Mouse (Mus musculus): ENCODE data around the gene Adamts17. TPM values are rescaled to one million over a fixed set of nuclear protein-coding genes. Genes with fewer than 3 reads are reported as not detected.

Gene Adamts17
- polyA plus RNA-seq, 1 experiment from 2014 or later, result 2.6 TPM

DNA sequence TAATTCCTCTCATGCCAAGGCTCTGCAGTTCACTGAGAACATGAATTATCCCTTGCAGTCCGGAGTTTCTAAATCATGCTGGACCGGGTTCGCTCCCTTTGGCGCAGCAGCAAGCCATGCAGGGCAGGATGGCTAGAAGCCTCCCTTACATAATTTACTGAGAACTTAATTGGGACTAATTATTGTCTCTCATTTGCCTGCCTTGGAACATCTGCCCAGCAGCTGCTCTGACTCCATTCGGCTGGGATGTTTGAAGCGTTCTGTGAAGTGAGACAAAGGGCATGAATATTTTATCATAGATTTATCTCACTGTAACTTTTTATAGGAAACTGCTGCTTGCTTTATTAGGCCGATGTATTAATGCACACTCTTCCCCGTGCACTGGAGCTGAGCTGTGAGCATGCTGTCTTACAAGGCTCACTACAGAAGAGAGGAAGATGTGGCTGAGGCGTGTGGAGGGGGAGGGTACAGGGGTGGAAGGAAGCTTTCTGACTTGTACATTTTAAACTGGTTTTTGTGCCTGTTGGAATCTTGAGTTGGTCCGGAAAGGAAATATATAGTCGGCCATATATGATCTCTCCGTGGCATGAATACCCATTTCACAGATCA lies 271.1 kb downstream of the Adamts17 start:
- H3K27me3 ChIP-seq (ENCODE audit: control insufficient read depth, insufficient read depth, low read length), result no peaks in the 10 kb centered on the region
- DNase-seq (peak; percentile 52), ATAC-seq (ENCODE audit: low FRiP score, low TSS enrichment) (no peak; the same call in 1 of the 2 replicates)
- no peaks in the 10 kb centered on the region for H3K9me3 ChIP-seq (ENCODE audit: control insufficient read depth, low read length)
- H3K9ac ChIP-seq (replicated peaks; ENCODE audit: low read length), result no peak overlapping the region
- H3K4me2 ChIP-seq (ENCODE audit: low read length), result no peak overlapping the region
- H3K27ac ChIP-seq (replicated peaks; ENCODE audit: low read depth, low read length), result no peak overlapping the region
- no peak overlapping the region for H3K4me3 ChIP-seq (replicated peaks; ENCODE audit: low read depth, low read length)
- H3K36me3 ChIP-seq (ENCODE audit: control insufficient read depth, insufficient read depth, low read length), result no peaks in the 10 kb centered on the region
- 73% methylated on average over 12 of the region's 12 CpGs for WGBS
- H3K4me1 ChIP-seq (ENCODE audit: control insufficient read depth, insufficient read depth, low read length), result no peaks in the 10 kb centered on the region

DNA sequence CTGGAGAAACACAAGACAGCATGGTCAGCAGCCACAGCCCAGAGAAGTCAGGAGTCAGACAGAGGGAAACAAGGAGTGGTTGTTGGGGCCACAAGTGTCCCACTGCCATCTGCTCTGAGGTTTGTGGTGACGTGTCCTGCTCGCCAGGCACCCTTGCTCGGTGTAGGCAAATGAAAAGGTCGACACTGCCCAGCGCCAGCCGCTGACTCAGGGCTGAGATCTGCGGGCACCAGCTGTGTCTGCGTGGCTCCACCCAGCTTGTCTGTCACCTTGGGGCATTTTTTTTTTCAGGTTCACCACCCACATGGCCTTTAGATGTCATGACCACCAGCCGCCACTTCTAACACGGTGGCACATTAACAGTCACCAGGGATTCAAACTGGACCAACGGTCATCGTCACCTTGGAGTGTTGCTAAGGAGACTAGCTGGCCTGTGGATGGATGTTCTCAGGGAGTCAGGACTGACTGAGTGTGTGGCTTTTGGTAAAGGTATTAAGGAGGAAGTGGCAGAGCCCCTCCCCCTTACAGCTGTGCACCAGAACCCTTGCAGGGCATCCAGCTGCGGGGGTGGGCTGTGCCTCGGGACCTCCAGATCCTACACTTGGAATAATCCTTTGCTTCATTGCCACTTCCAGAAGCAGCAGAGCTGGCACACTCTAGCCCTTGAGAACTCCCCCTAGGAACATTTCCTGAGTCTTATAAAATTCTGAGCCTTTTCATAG lies 273.1 kb downstream of the Adamts17 start:
- H3K9me3 ChIP-seq (ENCODE audit: control insufficient read depth, low read length), result no peaks in the 10 kb centered on the region
- WGBS, result 81% methylated on average over 14 of the region's 14 CpGs
- H3K4me2 ChIP-seq (ENCODE audit: low read length), result no peak overlapping the region
- no peak overlapping the region for H3K27ac ChIP-seq (replicated peaks; ENCODE audit: low read depth, low read length)
- H3K9ac ChIP-seq (replicated peaks; ENCODE audit: low read length), result no peak overlapping the region
- DNase-seq (no peak), ATAC-seq (ENCODE audit: low FRiP score, low TSS enrichment) (no peak)
- H3K27me3 ChIP-seq (ENCODE audit: control insufficient read depth, insufficient read depth, low read length), result no peaks in the 10 kb centered on the region
- no peak overlapping the region for H3K4me3 ChIP-seq (replicated peaks; ENCODE audit: low read depth, low read length)
- H3K4me1 ChIP-seq (ENCODE audit: control insufficient read depth, insufficient read depth, low read length), result no peaks in the 10 kb centered on the region
- no peaks in the 10 kb centered on the region for H3K36me3 ChIP-seq (ENCODE audit: control insufficient read depth, insufficient read depth, low read length)

DNA sequence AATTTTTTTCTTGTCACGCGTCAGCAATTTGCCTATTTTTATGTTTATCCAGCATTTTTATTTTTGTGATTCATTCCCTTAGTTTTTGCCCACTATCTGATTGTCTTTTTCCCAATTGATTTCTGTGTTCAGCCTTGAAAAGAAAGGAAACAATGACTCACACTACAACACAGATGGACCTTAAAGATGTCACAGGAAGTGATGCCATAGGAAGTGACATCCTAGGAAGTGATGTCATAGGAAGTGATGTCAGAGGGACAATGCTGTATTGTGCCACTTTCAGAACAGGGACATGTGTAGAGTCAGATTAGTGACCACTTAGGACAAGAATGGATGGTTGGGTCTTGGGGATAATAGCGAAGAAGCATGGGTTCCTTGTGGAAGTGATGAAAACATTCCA lies 274.5 kb downstream of the Adamts17 start:
- Histone ChIP-seq H3K27ac (replicated peaks; ENCODE audit: low read depth, low read length) (no peak overlapping the region), H3K36me3 (ENCODE audit: control insufficient read depth, insufficient read depth, low read length) (no peaks in the 10 kb centered on the region), H3K9ac (replicated peaks; ENCODE audit: low read length) (no peak overlapping the region), H3K4me3 (replicated peaks; ENCODE audit: low read depth, low read length) (no peak overlapping the region), H3K27me3 (ENCODE audit: control insufficient read depth, insufficient read depth, low read length) (no peaks in the 10 kb centered on the region), H3K4me2 (ENCODE audit: low read length) (no peak overlapping the region), H3K4me1 (ENCODE audit: control insufficient read depth, insufficient read depth, low read length) (no peaks in the 10 kb centered on the region), H3K9me3 (ENCODE audit: control insufficient read depth, low read length) (no peaks in the 10 kb centered on the region)
- 100% methylated on average over 3 of the region's 3 CpGs for WGBS
- DNase-seq (peak; percentile 30), ATAC-seq (ENCODE audit: low FRiP score, low TSS enrichment) (no peak)

DNA sequence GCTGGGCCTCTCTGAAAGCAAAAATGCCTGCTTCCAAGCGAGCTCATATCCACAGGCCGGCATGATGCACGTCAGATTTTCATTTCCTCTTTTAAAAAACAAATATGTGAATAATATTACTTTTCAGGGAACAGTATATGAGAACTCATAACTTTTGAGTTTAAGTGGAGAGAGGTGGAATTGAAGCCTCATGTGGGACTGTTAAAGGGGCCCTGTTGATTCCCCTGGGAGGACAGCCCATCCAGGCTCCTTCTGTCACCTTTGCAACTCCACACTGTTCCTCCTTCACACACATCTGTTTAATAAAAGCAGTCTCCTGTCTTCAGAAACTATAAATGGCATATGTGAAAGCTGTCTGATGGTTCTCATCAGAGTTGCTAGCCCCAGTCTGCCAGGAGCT lies 275.5 kb downstream of the Adamts17 start:
- no peaks in the 10 kb centered on the region for H3K9me3 ChIP-seq (ENCODE audit: control insufficient read depth, low read length)
- 90% methylated on average over 3 of the region's 3 CpGs for WGBS

DNA sequence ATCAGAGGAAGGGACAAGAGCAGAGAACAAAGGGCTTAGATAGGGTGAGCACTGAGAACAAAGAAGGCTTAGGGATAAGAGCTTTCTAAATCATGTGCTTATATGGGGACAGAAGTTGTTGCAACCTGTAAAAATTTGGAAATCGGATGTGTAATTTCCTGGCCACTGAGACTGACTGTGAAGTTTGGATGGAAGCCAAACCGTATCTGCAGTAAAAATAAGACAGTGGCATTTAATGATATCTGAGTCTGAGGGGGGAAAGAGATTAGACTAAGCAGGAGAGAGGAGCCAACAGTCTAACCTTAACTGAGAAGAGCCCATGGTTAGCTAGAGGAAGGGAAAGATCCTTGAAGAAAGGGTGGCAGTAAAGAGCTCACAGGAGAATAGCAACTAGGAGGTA lies 295.6 kb downstream of the Adamts17 start:
- Histone ChIP-seq H3K4me2 (ENCODE audit: low read length) (no peak overlapping the region), H3K27ac (replicated peaks; ENCODE audit: low read depth, low read length) (no peak overlapping the region), H3K9ac (replicated peaks; ENCODE audit: low read length) (no peak overlapping the region), H3K27me3 (ENCODE audit: control insufficient read depth, insufficient read depth, low read length) (no peaks in the 10 kb centered on the region), H3K9me3 (ENCODE audit: control insufficient read depth, low read length) (no peaks in the 10 kb centered on the region), H3K36me3 (ENCODE audit: control insufficient read depth, insufficient read depth, low read length) (no peaks in the 10 kb centered on the region), H3K4me1 (ENCODE audit: control insufficient read depth, insufficient read depth, low read length) (no peaks in the 10 kb centered on the region), H3K4me3 (replicated peaks; ENCODE audit: low read depth, low read length) (no peak overlapping the region)
- ATAC-seq (ENCODE audit: low FRiP score, low TSS enrichment), result no peak
- DNase-seq, result no peak
- WGBS, result 71% methylated on average over 2 of the region's 2 CpGs

More for the DNA sequence above, 275.5 kb downstream of the Adamts17 start:
- Histone ChIP-seq H3K36me3 (ENCODE audit: control insufficient read depth, insufficient read depth, low read length) (no peaks in the 10 kb centered on the region), H3K4me2 (ENCODE audit: low read length) (no peak overlapping the region), H3K27me3 (ENCODE audit: control insufficient read depth, insufficient read depth, low read length) (no peaks in the 10 kb centered on the region), H3K27ac (replicated peaks; ENCODE audit: low read depth, low read length) (no peak overlapping the region), H3K9ac (replicated peaks; ENCODE audit: low read length) (no peak overlapping the region), H3K4me3 (replicated peaks; ENCODE audit: low read depth, low read length) (no peak overlapping the region), H3K4me1 (ENCODE audit: control insufficient read depth, insufficient read depth, low read length) (no peaks in the 10 kb centered on the region)
- DNase-seq (no peak), ATAC-seq (ENCODE audit: low FRiP score, low TSS enrichment) (no peak)

DNA sequence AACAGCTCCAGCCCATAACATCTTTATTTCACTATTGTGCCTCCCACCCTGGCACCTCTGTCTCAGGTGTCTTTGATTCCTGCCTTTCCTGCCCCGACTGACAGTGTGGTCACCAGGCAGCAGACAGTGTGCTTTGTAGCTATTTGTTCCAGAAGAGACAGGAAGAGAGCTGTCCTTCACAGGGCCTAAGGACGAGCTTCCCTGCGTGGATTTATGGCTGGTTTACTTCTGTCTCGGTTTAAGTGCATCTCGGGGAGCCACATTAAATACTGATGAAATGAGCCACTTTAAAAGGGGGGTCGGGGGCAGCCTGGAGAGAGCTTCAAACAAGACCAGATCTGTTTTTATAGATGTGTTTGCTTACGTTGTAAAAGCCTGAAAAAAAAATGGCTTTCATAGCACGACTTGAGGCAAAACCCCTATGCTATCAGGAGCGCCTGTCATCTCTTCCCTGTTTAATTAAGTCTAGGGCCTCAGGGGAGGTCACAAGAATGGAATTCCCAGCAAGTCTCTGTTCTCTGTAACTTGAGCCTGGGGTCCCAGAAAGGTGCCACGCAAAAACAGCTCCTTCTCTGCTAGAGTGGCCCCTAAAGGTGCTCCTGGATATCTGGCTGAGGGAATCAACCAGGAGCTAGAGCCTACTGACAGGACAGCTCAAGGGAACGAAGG lies 302.9 kb downstream of the Adamts17 start:
- no peak overlapping the region for H3K4me2 ChIP-seq (ENCODE audit: low read length)
- ATAC-seq (ENCODE audit: low FRiP score, low TSS enrichment), result no peak
- peak; percentile 34 for DNase-seq
- H3K27me3 ChIP-seq (ENCODE audit: control insufficient read depth, insufficient read depth, low read length), result no peaks in the 10 kb centered on the region
- no peaks in the 10 kb centered on the region for H3K36me3 ChIP-seq (ENCODE audit: control insufficient read depth, insufficient read depth, low read length)
- 0 out of 2 replicates have a peak overlapping the region, but pooled peaks have one; percentile 22 for H3K27ac ChIP-seq (replicated peaks; ENCODE audit: low read depth, low read length)
- H3K4me1 ChIP-seq (ENCODE audit: control insufficient read depth, insufficient read depth, low read length), result 0 out of 2 replicates have a peak, but pooled peaks cover 7% of the 10 kb centered on the region
- H3K4me3 ChIP-seq (replicated peaks; ENCODE audit: low read depth, low read length), result no peak overlapping the region
- no peaks in the 10 kb centered on the region for H3K9me3 ChIP-seq (ENCODE audit: control insufficient read depth, low read length)
- 30% methylated on average over 11 of the region's 11 CpGs for WGBS
- H3K9ac ChIP-seq (replicated peaks; ENCODE audit: low read length), result no peak overlapping the region

DNA sequence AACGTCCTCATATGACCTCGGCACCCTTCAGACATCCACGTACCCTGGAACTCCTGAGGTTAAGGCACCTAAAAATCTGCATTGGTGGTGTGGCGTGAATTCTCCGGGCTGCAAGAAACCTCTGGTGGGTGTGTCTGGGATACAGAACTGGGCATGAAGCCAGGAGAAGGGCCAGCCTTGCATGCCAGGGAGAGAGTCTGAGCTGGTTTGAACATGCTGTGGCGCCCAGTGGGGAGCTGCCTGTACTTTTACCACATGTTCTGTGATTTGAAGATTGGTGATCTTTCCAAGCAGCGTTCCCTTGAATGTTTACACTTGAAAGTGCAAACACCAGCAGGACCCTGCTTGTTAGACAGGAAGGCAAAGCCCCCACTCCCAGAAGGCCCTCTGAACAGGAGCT lies 306.2 kb downstream of the Adamts17 start:
- ATAC-seq (ENCODE audit: low FRiP score, low TSS enrichment), result no peak
- Histone ChIP-seq H3K9ac (replicated peaks; ENCODE audit: low read length) (no peak overlapping the region), H3K27ac (replicated peaks; ENCODE audit: low read depth, low read length) (no peak overlapping the region), H3K4me1 (ENCODE audit: control insufficient read depth, insufficient read depth, low read length) (0 out of 2 replicates have a peak, but pooled peaks cover 7% of the 10 kb centered on the region), H3K27me3 (ENCODE audit: control insufficient read depth, insufficient read depth, low read length) (no peaks in the 10 kb centered on the region), H3K4me2 (ENCODE audit: low read length) (no peak overlapping the region), H3K4me3 (replicated peaks; ENCODE audit: low read depth, low read length) (no peak overlapping the region), H3K9me3 (ENCODE audit: control insufficient read depth, low read length) (no peaks in the 10 kb centered on the region), H3K36me3 (ENCODE audit: control insufficient read depth, insufficient read depth, low read length) (no peaks in the 10 kb centered on the region)
- WGBS, result 79% methylated on average over 7 of the region's 7 CpGs
- peak; percentile 26 for DNase-seq

DNA sequence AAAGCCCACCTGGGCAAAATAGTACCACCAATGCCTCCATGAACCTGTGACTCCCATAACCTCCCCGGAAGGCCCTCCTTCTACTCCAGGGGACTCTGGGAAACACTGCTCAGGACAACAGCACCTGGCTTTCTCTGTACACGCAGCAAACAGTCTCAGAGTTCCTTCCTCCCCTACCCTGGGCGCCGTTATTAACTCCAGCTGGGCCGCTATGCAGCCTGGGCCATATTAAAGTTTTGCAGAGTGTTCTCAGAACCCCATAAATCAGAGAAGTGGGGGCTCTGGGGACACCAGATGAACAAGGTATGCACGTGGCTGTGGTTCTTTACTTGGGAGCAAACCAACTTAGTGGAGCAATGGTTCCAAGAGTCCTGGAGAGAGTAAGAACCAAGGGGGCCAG lies 306.6 kb downstream of the Adamts17 start:
- Histone ChIP-seq H3K9me3 (ENCODE audit: control insufficient read depth, low read length) (no peaks in the 10 kb centered on the region), H3K9ac (replicated peaks; ENCODE audit: low read length) (no peak overlapping the region), H3K4me2 (ENCODE audit: low read length) (no peak overlapping the region), H3K27ac (replicated peaks; ENCODE audit: low read depth, low read length) (no peak overlapping the region), H3K36me3 (ENCODE audit: control insufficient read depth, insufficient read depth, low read length) (no peaks in the 10 kb centered on the region), H3K27me3 (ENCODE audit: control insufficient read depth, insufficient read depth, low read length) (no peaks in the 10 kb centered on the region), H3K4me1 (ENCODE audit: control insufficient read depth, insufficient read depth, low read length) (0 out of 2 replicates have a peak, but pooled peaks cover 7% of the 10 kb centered on the region), H3K4me3 (replicated peaks; ENCODE audit: low read depth, low read length) (no peak overlapping the region)
- no peak for DNase-seq
- 88% methylated on average over 6 of the region's 6 CpGs for WGBS
- ATAC-seq (ENCODE audit: low FRiP score, low TSS enrichment), result no peak
